ENCODE assay signal across 22 mouse cellular contexts in the genomic region with DNA sequence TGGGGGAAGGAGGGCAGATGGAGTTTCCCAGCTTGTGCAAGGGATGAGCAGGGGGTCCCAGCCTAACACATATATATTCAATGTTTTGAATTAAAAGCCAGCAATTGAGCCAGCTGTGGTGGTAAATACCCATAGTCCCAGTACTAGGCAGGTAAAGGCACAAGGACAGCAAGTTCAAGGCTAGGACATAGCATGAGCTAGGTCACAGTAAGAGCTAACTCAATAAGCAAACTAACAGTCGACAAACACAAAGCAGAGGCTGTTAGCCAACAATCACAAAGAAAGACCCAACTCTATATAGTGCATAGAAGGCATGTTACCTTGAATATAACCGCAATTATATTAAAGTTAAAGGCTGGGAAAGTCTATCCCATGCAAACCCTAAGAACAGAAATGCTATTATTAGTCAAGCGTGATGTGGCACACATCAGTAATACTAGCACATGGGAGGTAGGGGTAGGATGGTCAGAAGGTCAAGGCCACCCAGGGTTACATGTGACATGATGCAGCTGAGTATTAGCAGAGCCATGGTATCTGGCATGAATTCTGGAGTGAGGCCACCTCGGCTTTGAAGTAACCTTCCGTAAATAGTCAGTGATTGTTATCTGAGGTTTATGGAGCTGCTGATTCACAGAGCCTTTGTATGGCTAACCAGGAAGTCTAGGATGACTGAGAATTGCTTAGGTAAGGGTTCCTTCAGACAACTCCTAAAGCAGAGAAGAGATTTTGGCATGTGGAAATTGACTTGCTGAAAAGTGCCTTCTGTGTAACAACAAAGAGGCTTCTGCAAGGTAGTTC. TPM values are rescaled to one million over a fixed set of nuclear protein-coding genes. Genes with fewer than 3 reads are reported as not detected.
DNase-seq lines count a peak whose midpoint lies in the region; ATAC-seq lines count a peak whose summit lies in the region.
"Had no signal": no experiment of that assay in that cellular context is flagged by ENCODE, and none has a peak within 500 bp of the region (broad histone marks: within the 10 kb centered on the region; RNA-seq: fewer than 3 reads in every experiment).

No protein-coding gene starts in this region.

- H3K4me1 ChIP-seq in intestine, embryonic 16.5 days (ENCODE audit: control insufficient read depth, insufficient read depth, low read length): no peaks in the 10 kb centered on the region
- H3K4me1 ChIP-seq in limb, embryonic 10.5 days: no peaks in the 10 kb centered on the region
- H3K4me1 ChIP-seq: hindbrain, embryonic 13.5 days; midbrain, embryonic 13.5 days had no signal

- no peaks in the 10 kb centered on the region for H3K36me3 ChIP-seq in intestine, embryonic 16.5 days (ENCODE audit: control insufficient read depth, insufficient read depth, low read length)
- H3K36me3 ChIP-seq in limb, embryonic 10.5 days: no peaks in the 10 kb centered on the region
- H3K36me3 ChIP-seq: embryonic facial prominence, embryonic 10.5 days; heart, embryonic 13.5 days; hindbrain, embryonic 13.5 days; liver, embryonic 13.5 days; midbrain, embryonic 13.5 days had no signal

- H3K9ac ChIP-seq in intestine, embryonic 16.5 days (ENCODE audit: low read depth, low read length): no peak overlapping the region
- H3K9ac ChIP-seq: heart, embryonic 13.5 days; hindbrain, embryonic 13.5 days; liver, embryonic 13.5 days; lung, embryonic 14.5 days; midbrain, embryonic 13.5 days had no signal

- 61% methylated on average over 5 of the region's 5 CpGs for WGBS in intestine, embryonic 16.5 days
- WGBS in limb, embryonic 10.5 days: 76% methylated on average over 5 of the region's 5 CpGs

- peak; percentile 61 for ATAC-seq in intestine, embryonic 16.5 days
- ATAC-seq: CD4-positive, CD25-positive, alpha-beta regulatory T cell, adult 4 months; forebrain, embryonic 16.5 days; midbrain, embryonic 13.5 days; Patski had no signal

- no peak overlapping the region for H3K4me3 ChIP-seq in intestine, embryonic 16.5 days (ENCODE audit: low read length)
- no peak overlapping the region for H3K4me3 ChIP-seq in limb, embryonic 10.5 days
- H3K4me3 ChIP-seq: embryonic facial prominence, embryonic 10.5 days; heart, embryonic 13.5 days; hindbrain, embryonic 13.5 days; left cerebral cortex, adult 2 months; liver, embryonic 13.5 days; megakaryocyte, embryonic 14.5 days; midbrain, embryonic 13.5 days had no signal

- H3K27me3 ChIP-seq in intestine, embryonic 16.5 days (replicated peaks; ENCODE audit: control insufficient read depth, insufficient read depth, low read length): no peaks in the 10 kb centered on the region
- H3K27me3 ChIP-seq in limb, embryonic 10.5 days (ENCODE audit: low read depth, poor library complexity, severe bottlenecking): no peaks in the 10 kb centered on the region
- H3K27me3 ChIP-seq: heart, embryonic 13.5 days; hindbrain, embryonic 13.5 days; liver, embryonic 13.5 days; midbrain, embryonic 13.5 days; Patski had no signal

- no peak overlapping the region for H3K4me2 ChIP-seq in intestine, embryonic 16.5 days (ENCODE audit: low read depth, low read length)
- H3K4me2 ChIP-seq: heart, embryonic 13.5 days; hindbrain, embryonic 13.5 days; liver, embryonic 13.5 days; lung, embryonic 14.5 days; midbrain, embryonic 13.5 days had no signal

- H3K27ac ChIP-seq in intestine, embryonic 16.5 days (ENCODE audit: low read length): no peak overlapping the region
- no peak overlapping the region for H3K27ac ChIP-seq in limb, embryonic 10.5 days
- H3K27ac ChIP-seq: embryonic facial prominence, embryonic 10.5 days; heart, embryonic 13.5 days; hindbrain, embryonic 13.5 days; left cerebral cortex, adult 2 months; liver, embryonic 13.5 days; midbrain, embryonic 13.5 days had no signal

- DNase-seq in adrenal gland, adult 2 months: peak; percentile 65
- DNase-seq in adrenal gland, postnatal 4 days (ENCODE audit: low spot score in 2 of 2): no peak
- peak; percentile 73 for DNase-seq in 416B (ENCODE audit: low read depth)
- DNase-seq in adrenal gland, postnatal 14 days: peak; percentile 76
- DNase-seq in limb, embryonic 10.5 days (ENCODE audit: low spot score): no peak
- DNase-seq in left cerebral cortex, adult 8-10 months (ENCODE audit: low spot score in 2 of 2): no peak
- no peak for DNase-seq in kidney, adult 9 months
- DNase-seq: cerebellum, adult 9-10 months; gastrocnemius, postnatal 14 days; heart, adult 18-20 months; liver, embryonic 13.5 days; lung, embryonic 14.5 days had no signal

- no peaks in the 10 kb centered on the region for H3K9me3 ChIP-seq in intestine, embryonic 16.5 days (ENCODE audit: control insufficient read depth, low read length)
- no peaks in the 10 kb centered on the region for H3K9me3 ChIP-seq in limb, embryonic 10.5 days (replicated peaks)
- H3K9me3 ChIP-seq: embryonic facial prominence, embryonic 10.5 days; heart, embryonic 13.5 days; hindbrain, embryonic 13.5 days; liver, embryonic 13.5 days; megakaryocyte, embryonic 14.5 days; midbrain, embryonic 13.5 days had no signal

RNA-seq across cellular contexts. Expression of a gene that starts 5.7 kb away (rescaled TPM):
- total RNA-seq in adrenal gland, adult 2 months (2021): 100 to 1,000 TPM; 165 to 239 TPM
- polyA plus RNA-seq in adrenal gland, adult 2 months (2012; rRNA removed): 205 and 321 TPM in 2 replicates
- total RNA-seq in adrenal gland, postnatal 4 days (2021): 100 to 1,000 TPM; 190 to 204 TPM
- 192 and 224 TPM in 2 replicates for total RNA-seq in adrenal gland, postnatal 14 days (2021)
- 51.0 and 59.6 TPM in 2 replicates for polyA plus RNA-seq in intestine, embryonic 16.5 days (2015; fragmentation: Nextera tagmentation; extraction: Ambion mirVana)
- 71.1 and 87.1 TPM in 2 replicates for polyA plus RNA-seq in limb, embryonic 10.5 days (2016; fragmentation: Nextera tagmentation; extraction: Ambion mirVana)
- total RNA-seq in left cerebral cortex, adult 8-10 months (2022): 100 to 1,000 TPM; 141 to 154 (median 144) TPM

RNA-seq across cellular contexts. Expression of a gene that starts 25.8 kb away (rescaled TPM):
- 10 to 100 TPM; 33.4 to 37.4 TPM for total RNA-seq in adrenal gland, adult 2 months (2021)
- 2.3 and 2.5 TPM in 2 replicates for polyA plus RNA-seq in adrenal gland, adult 2 months (2012; rRNA removed)
- total RNA-seq in adrenal gland, postnatal 4 days (2021): 10 to 100 TPM; 28.9 to 29.8 TPM
- total RNA-seq in adrenal gland, postnatal 14 days (2021): 29.7 and 31.4 TPM in 2 replicates
- polyA plus RNA-seq in intestine, embryonic 16.5 days (2015; fragmentation: Nextera tagmentation; extraction: Ambion mirVana): 15.9 and 16.3 TPM in 2 replicates
- polyA plus RNA-seq in limb, embryonic 10.5 days (2016; fragmentation: Nextera tagmentation; extraction: Ambion mirVana): 30.3 and 33.8 TPM in 2 replicates
- 10 to 100 TPM; 25.7 to 30.2 (median 27.2) TPM for total RNA-seq in left cerebral cortex, adult 8-10 months (2022)

Comparison
In these comparisons a context has a peak if more than half of its experiments do, and no peak if none do; other contexts are left out.
1. DNase-seq: peak in adrenal gland, adult 2 months (single experiment), 416B (single experiment) and adrenal gland, postnatal 14 days (single experiment); none in adrenal gland, postnatal 4 days (0 of 2), limb, embryonic 10.5 days (single experiment), left cerebral cortex, adult 8-10 months (0 of 2) and kidney, adult 9 months (single experiment).